Mouse (Mus musculus) forebrain, embryonic 13.5 days (tissue): ENCODE measurements at regions not wholly inside any gene's neighbourhood (a gene's known extent, or its start where the extent isn't known, plus 50 kb on each side); places are given as distances from the start of the nearest gene placed in this dataset.

Experiments
- ATAC-seq: fragments of 200-750 bp; cut with Nextera tagmentation; 2 replicates; pipeline ENCODE4 v1.8.0; 2017
- H3K27ac ChIP-seq: fragments of 300-500 bp; sonication (generic); 2 replicates; pipeline ENCODE4 v1.5.1; 2015; ENCODE audit warnings: inconsistent platforms, mild to moderate bottlenecking, moderate library complexity
- H3K27me3 ChIP-seq: fragments of 300-500 bp; sonication (generic); 2 replicates; pipeline ENCODE4 v1.6.1; 2015; ENCODE audit warnings: mild to moderate bottlenecking, inconsistent platforms
- H3K36me3 ChIP-seq: fragments of 300-500 bp; sonication (generic); 2 replicates; pipeline ENCODE4 v1.6.1; 2015; ENCODE audit warnings: mild to moderate bottlenecking, inconsistent platforms; ENCODE audit not compliant: poor library complexity, severe bottlenecking
- H3K4me1 ChIP-seq: fragments of 300-500 bp; sonication (generic); 2 replicates; pipeline ENCODE4 v1.6.1; 2015; ENCODE audit warnings: inconsistent platforms
- H3K4me2 ChIP-seq: fragments of 300-500 bp; sonication (generic); 2 replicates; pipeline ENCODE4 v1.6.1; 2015; ENCODE audit warnings: inconsistent platforms, mild to moderate bottlenecking, moderate library complexity
- H3K4me3 ChIP-seq: fragments of 300-500 bp; sonication (generic); 2 replicates; pipeline ENCODE4 v1.5.1; 2015; ENCODE audit warnings: mild to moderate bottlenecking, inconsistent platforms
- H3K9ac ChIP-seq: fragments of 300-500 bp; sonication (generic); 2 replicates; pipeline ENCODE4 v1.6.1; 2015; ENCODE audit warnings: mild to moderate bottlenecking, inconsistent platforms
- H3K9me3 ChIP-seq: fragments of 300-500 bp; sonication (generic); replicated peaks from 2 replicates; pipeline ENCODE4 v1.6.1; 2016; ENCODE audit warnings: inconsistent platforms
- WGBS: fragments of 180-500 bp; shearing (Covaris S2); methylation state at CpG from one replicate; pipeline ENCODE4 v1.1.7; 2015; 5-methylcytosine and 5-hydroxymethylcytosine counted together

DNA sequence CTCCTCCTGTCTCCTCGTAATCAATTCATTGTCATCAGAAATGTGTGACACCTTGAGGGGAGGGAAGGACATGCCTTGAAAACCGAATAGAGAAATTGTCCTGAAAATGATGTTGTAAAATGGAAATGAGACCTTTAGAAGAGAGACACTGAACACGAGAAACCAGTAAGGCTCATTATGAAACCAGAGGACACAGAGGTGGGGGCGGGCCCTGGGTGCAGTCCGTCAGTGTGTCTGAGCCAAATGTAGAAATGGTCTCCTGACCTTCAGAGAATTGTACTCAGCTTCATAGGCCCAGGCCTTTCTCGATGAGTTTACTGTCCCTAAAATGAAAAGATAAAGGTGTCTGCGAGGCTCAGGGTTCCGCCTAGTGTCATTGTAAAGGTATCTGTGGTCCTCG, 89.0 kb downstream of the Dad1 start:
- Histone ChIP-seq H3K4me1 (no peaks in the 10 kb centered on the region), H3K4me2 (no peak overlapping the region), H3K9ac (no peak overlapping the region), H3K36me3 (no peaks in the 10 kb centered on the region), H3K27ac (no peak overlapping the region), H3K4me3 (no peak overlapping the region), H3K9me3 (no peaks in the 10 kb centered on the region), H3K27me3 (no peaks in the 10 kb centered on the region)
- no peak for ATAC-seq
- WGBS: 82% methylated on average over 9 of the region's 9 CpGs

DNA sequence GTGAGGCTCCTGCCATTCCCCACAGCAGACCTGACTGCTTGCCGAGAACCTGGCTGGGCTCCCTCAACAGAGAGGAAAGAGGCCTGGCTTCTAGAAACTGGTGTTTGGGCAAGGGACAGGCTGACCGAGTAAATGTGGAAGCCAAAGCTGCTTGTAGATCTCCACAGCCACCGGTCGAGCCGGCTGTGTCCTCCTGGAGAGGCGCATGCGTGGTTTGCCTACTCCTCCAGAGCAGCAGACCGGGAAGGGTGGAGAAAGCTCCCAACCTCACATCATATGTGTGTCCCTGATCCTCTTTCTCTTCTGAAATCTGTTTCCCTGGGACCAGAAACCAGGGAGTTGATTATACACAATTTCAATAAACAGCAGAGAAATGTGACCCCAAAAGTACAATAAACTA, 92.0 kb downstream of the Dad1 start:
- no peak overlapping the region for H3K9ac ChIP-seq
- H3K4me2 ChIP-seq: no peak overlapping the region
- ATAC-seq: no peak
- no peak overlapping the region for H3K4me3 ChIP-seq
- H3K27ac ChIP-seq: no peak overlapping the region
- H3K4me1 ChIP-seq: no peaks in the 10 kb centered on the region
- no peaks in the 10 kb centered on the region for H3K9me3 ChIP-seq
- WGBS: 89% methylated on average over 8 of the region's 8 CpGs
- H3K27me3 ChIP-seq: no peaks in the 10 kb centered on the region
- no peaks in the 10 kb centered on the region for H3K36me3 ChIP-seq

DNA sequence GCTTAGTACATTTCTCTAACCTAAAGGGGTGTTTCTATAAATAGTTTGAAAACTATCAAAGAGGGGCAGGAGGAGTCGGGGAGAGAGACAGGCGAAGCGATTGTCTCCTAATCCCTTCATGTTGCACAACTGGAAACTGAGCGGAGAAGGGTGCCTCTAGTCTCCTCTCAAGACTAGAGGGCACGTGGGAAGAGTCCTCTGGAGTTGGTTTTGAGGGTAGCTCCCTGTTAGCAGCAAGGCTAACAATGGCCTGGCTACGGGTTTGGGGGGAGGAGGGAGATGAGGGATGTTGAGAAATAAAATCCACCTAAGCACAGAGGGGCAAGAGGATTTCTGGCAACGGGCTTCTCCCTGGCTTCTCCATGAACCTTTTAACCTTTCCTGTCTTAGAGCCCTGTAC, 92.7 kb downstream of the Dad1 start:
- no peak for ATAC-seq
- no peaks in the 10 kb centered on the region for H3K36me3 ChIP-seq
- H3K4me2 ChIP-seq: no peak overlapping the region
- H3K27ac ChIP-seq: no peak overlapping the region
- H3K4me1 ChIP-seq: no peaks in the 10 kb centered on the region
- no peak overlapping the region for H3K9ac ChIP-seq
- no peak overlapping the region for H3K4me3 ChIP-seq
- no peaks in the 10 kb centered on the region for H3K27me3 ChIP-seq
- 62% methylated on average over 7 of the region's 7 CpGs for WGBS
- no peaks in the 10 kb centered on the region for H3K9me3 ChIP-seq

DNA sequence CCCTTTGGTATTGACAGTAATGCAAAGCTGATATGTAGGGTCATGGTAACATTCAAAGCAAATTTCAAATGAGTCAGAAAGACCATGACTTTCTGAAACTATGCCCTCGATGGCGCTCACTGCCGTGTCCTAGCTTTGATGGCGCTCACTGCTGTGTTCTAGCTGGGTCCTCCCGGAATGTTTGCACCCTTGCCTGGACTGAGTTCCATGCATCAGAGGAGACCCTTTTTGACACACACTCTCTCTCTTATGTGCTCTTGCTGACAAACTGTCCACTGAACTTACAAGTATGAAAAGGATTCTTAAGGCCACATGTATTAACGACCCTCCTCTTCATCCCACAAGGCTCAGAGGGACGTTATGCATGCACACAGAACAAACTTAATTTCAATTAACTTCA, 94.1 kb downstream of the Dad1 start:
- no peaks in the 10 kb centered on the region for H3K36me3 ChIP-seq
- no peaks in the 10 kb centered on the region for H3K27me3 ChIP-seq
- no peaks in the 10 kb centered on the region for H3K9me3 ChIP-seq
- no peak for ATAC-seq
- WGBS: 86% methylated on average over 7 of the region's 7 CpGs
- no peaks in the 10 kb centered on the region for H3K4me1 ChIP-seq
- H3K27ac ChIP-seq: no peak overlapping the region
- no peak overlapping the region for H3K9ac ChIP-seq
- no peak overlapping the region for H3K4me3 ChIP-seq
- H3K4me2 ChIP-seq: no peak overlapping the region

DNA sequence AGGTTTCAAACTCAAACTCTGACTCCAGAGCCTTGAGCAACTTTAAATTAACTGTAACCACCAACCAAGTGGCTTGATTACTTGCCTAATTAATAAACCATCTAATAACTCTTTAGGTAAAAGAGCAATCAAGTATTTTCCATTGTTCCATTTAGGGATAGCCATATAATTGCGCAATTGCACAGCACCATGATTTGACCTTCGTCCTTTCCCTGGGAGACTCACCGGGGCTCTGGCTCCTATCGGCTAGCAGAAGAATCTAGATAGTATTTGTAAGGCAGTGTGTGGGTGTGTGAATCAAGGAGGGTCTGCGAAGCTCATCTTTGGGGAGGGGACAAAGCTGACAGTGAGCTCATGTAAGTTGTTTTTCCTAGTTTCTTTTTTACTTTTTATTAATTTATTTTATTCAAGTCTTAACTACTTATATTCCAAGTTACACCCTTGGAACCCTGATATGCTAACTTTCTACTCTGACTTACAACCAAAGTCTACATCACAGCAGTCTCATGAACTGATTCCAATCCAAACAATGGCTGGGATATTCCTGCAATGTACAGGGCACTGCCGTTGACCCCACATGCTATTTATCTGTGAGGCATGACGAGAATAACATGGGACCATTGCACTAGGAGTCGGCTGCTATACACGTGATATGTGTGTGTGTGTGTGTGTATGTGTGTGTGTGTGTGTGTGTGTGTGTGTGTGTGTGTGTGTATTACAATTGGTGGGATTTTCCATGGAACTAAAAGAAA, 95.5 kb downstream of the Dad1 start:
- no peak for ATAC-seq
- Histone ChIP-seq H3K9me3 (no peaks in the 10 kb centered on the region), H3K4me1 (no peaks in the 10 kb centered on the region), H3K36me3 (no peaks in the 10 kb centered on the region), H3K4me2 (no peak overlapping the region), H3K9ac (no peak overlapping the region), H3K27ac (no peak overlapping the region), H3K27me3 (no peaks in the 10 kb centered on the region), H3K4me3 (no peak overlapping the region)
- 87% methylated on average over 9 of the region's 9 CpGs for WGBS

DNA sequence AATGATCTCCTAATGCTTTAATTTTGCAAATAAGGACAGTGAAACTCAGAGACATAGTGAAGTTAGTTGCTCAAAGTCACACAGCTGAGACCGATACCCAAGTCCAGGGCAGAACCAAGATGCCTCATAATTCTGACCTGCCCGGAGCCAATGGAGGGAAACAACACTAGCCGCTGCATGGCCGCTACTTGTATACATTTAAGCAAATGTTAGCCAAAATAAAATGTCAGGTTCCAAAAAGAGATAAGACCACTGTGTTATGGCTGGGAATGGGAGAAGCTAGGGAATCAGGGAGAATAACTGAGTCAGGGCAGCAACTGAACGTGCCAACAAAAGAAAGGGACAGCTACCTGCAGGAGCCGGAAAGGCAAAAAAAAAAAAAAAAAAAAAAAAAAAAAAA, 97.4 kb downstream of the Dad1 start:
- H3K36me3 ChIP-seq: no peaks in the 10 kb centered on the region
- no peak overlapping the region for H3K27ac ChIP-seq
- 89% methylated on average over 6 of the region's 6 CpGs for WGBS
- no peaks in the 10 kb centered on the region for H3K27me3 ChIP-seq
- H3K9me3 ChIP-seq: no peaks in the 10 kb centered on the region
- H3K9ac ChIP-seq: no peak overlapping the region
- H3K4me3 ChIP-seq: no peak overlapping the region
- ATAC-seq: no peak
- no peak overlapping the region for H3K4me2 ChIP-seq
- no peaks in the 10 kb centered on the region for H3K4me1 ChIP-seq

DNA sequence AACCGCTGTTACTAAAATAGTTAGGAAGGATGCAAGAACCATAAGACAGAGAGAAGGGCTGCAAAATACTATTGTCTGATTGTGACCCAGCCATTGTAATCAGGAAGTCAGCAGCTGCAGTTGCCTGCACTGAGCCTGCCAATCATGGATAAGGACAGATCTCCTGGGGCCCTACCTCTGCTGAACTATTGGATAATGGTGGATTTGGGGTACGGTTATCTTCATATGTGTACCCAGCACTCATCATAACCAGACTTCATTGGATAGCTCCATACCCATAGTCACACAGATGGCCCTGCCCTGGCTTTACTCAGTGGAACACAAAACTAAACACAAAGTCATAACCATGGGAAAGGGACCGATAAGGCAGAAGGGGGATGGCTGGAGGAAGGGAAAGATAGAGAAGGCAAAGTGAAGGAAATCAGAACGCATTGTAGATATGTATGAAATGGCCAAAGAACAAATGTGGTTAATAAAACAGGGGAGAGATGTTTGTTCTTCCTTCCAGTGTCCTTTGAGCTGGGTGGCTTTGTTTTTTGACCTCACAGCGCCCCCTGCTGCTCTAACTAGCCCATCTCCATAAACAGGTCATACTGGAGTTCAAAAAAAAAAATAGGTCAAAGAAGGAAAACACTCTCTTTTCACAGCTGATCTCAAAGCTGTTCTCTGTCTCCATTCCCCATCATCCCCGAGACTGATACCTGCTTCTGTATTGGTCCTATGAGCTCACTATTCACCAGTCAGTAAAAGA, 101.2 kb downstream of the Dad1 start:
- Histone ChIP-seq H3K9ac (no peak overlapping the region), H3K4me3 (no peak overlapping the region), H3K4me2 (no peak overlapping the region), H3K27me3 (no peaks in the 10 kb centered on the region), H3K4me1 (no peaks in the 10 kb centered on the region), H3K9me3 (no peaks in the 10 kb centered on the region), H3K27ac (no peak overlapping the region), H3K36me3 (no peaks in the 10 kb centered on the region)
- WGBS: 52% methylated on average over 6 of the region's 6 CpGs
- ATAC-seq: no peak

DNA sequence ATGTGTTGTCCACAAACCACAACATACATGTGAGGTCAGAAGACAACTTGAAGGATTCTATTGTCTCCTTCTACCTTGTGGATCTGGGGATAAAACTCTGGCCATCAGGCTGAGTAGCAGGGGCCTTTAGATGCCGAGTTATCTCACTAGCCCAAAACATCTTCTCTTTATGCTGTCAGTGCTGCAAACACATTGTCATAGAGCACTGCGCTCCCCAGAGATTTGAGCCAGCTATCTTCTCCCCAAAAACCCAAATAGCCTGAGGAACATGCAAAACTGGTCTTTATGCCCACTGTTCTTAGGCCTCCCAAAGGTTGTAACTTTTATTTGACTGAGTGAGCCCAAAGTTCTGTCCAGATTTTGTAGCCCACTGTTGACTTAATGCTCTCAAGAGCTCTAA, 102.0 kb downstream of the Dad1 start:
- WGBS: 86% methylated on average over 2 of the region's 2 CpGs
- Histone ChIP-seq H3K27me3 (no peaks in the 10 kb centered on the region), H3K9me3 (no peaks in the 10 kb centered on the region), H3K36me3 (no peaks in the 10 kb centered on the region), H3K4me2 (no peak overlapping the region), H3K4me3 (no peak overlapping the region), H3K4me1 (no peaks in the 10 kb centered on the region), H3K9ac (no peak overlapping the region), H3K27ac (no peak overlapping the region)
- ATAC-seq: no peak

DNA sequence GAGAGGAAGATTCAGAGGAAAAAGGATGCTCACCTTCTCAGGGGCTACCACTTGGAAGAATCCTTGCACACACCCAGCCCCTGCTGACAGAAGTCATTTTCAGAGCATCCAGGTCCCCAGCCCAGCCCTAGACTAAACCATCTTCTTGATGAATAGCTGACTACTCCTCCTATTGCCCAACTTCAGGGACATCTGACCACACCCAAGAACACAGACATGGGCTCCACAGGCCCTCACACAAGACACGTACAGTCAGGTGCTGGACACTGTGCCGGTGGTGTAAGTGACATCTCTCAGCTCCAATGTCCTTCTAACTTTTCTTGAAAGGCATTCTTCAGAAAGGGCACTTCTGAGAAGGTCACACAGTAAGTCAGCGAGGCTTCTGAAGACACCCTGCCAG, 102.6 kb downstream of the Dad1 start:
- no peaks in the 10 kb centered on the region for H3K36me3 ChIP-seq
- H3K27ac ChIP-seq: no peak overlapping the region
- H3K27me3 ChIP-seq: no peaks in the 10 kb centered on the region
- WGBS: 84% methylated on average over 3 of the region's 3 CpGs
- ATAC-seq: no peak
- H3K4me1 ChIP-seq: peaks cover 4% of the 10 kb centered on the region
- no peak overlapping the region for H3K4me2 ChIP-seq
- H3K9ac ChIP-seq: no peak overlapping the region
- H3K9me3 ChIP-seq: no peaks in the 10 kb centered on the region
- no peak overlapping the region for H3K4me3 ChIP-seq

DNA sequence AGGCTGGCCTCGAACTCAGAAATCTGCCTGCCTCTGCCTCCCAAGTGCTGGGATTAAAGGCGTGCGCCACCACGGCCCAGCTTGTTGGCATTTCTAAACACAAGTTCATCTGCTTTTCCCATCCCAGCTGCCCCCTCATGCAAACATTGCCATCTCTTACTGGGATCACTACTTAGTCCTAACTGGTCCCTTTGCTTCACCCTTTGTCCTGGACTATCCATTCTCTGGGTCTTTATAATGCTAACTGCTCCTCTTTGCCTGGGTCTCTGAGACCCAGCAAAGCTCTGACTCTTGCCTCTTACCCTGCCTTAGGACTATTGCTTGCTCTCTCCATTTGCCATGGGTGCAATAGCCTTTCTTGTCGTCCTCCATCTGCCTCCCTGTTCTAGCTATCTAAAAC, 103.7 kb downstream of the Dad1 start:
- Histone ChIP-seq H3K36me3 (no peaks in the 10 kb centered on the region), H3K4me2 (no peak overlapping the region), H3K4me1 (peaks cover 15% of the 10 kb centered on the region), H3K9ac (no peak overlapping the region), H3K9me3 (no peaks in the 10 kb centered on the region), H3K27me3 (no peaks in the 10 kb centered on the region), H3K4me3 (no peak overlapping the region), H3K27ac (no peak overlapping the region)
- no peak for ATAC-seq
- WGBS: 94% methylated on average over 5 of the region's 5 CpGs

DNA sequence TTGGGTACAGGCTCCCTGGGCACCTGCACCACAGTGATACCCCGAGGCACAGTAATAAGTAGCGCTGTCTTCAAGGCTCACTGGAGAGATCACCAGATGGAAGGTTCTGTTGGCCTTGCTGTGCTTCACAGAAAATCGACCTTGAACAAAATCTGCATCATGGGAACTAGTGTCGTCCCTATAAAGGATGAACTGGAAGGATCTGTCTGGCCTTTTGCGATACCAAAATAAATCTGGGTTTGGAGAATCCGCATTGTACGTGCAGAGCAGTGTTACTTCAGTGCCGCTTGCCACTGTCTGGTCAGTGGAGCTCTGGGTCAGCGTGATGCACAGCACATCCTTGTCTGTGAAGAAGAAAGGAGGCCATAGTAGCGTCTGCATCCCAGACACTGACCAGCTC, 105.3 kb downstream of the Dad1 start:
- 93% methylated on average over 10 of the region's 10 CpGs for WGBS
- no peak for ATAC-seq
- H3K27ac ChIP-seq: no peak overlapping the region
- no peaks in the 10 kb centered on the region for H3K9me3 ChIP-seq
- H3K36me3 ChIP-seq: no peaks in the 10 kb centered on the region
- H3K27me3 ChIP-seq: no peaks in the 10 kb centered on the region
- no peak overlapping the region for H3K4me3 ChIP-seq
- H3K4me1 ChIP-seq: peaks cover 15% of the 10 kb centered on the region
- H3K9ac ChIP-seq: no peak overlapping the region
- H3K4me2 ChIP-seq: no peak overlapping the region

DNA sequence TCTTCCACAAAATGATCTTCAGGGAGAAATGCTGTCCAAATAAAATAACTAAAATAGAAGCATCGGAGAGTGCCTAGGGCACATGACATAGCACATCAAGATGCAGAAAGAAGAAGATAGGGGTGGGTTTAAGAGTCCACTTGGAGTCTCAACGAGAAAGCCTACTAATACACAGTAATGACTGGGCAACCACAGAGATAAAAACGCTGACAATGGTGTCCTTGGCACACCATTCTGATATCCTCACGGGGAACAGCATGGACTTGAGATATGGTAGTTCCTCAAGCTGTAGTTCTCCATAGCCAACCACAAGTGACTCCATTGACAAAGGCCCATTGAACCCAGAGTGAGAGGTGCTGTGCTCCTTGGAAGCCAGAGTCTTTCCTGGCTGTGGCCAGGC, 105.8 kb downstream of the Dad1 start:
- Histone ChIP-seq H3K9ac (no peak overlapping the region), H3K4me3 (no peak overlapping the region), H3K27me3 (no peaks in the 10 kb centered on the region), H3K36me3 (no peaks in the 10 kb centered on the region), H3K4me2 (no peak overlapping the region), H3K27ac (no peak overlapping the region), H3K4me1 (peaks cover 15% of the 10 kb centered on the region), H3K9me3 (no peaks in the 10 kb centered on the region)
- ATAC-seq: no peak
- 95% methylated on average over 4 of the region's 4 CpGs for WGBS

DNA sequence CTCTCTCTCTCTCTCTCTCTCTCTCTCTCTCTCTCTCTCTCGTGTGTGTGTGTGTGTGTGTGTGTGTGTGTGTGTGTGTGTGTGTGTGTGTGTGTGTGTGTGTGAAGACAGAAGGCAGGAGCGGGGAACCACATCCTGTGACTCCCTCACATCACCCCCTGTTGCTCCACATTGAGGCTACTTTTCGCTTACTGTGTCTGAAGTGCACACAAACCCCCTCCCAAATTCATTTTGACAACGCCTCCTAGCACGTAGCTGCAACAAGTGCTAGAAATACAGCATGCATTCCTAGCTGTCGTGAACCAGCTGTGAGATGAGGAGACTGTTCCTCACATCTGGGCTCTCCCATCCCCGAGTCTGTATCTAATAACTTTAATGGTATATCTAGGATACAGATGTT, 106.4 kb downstream of the Dad1 start:
- no peak overlapping the region for H3K27ac ChIP-seq
- no peaks in the 10 kb centered on the region for H3K27me3 ChIP-seq
- H3K36me3 ChIP-seq: no peaks in the 10 kb centered on the region
- peaks cover 15% of the 10 kb centered on the region for H3K4me1 ChIP-seq
- no peak for ATAC-seq
- H3K4me3 ChIP-seq: no peak overlapping the region
- no peaks in the 10 kb centered on the region for H3K9me3 ChIP-seq
- 82% methylated on average over 6 of the region's 7 CpGs for whole genome bisulfite sequencing
- H3K9ac ChIP-seq: no peak overlapping the region
- H3K4me2 ChIP-seq: no peak overlapping the region
